Mouse (Mus musculus): ENCODE measurements around the gene Gramd1a. TPM values are rescaled to one million over a fixed set of nuclear protein-coding genes. Genes with fewer than 3 reads are reported as not detected.

The Gramd1a gene
- polyA plus RNA-seq, 1 experiment = 57.1 TPM

DNA sequence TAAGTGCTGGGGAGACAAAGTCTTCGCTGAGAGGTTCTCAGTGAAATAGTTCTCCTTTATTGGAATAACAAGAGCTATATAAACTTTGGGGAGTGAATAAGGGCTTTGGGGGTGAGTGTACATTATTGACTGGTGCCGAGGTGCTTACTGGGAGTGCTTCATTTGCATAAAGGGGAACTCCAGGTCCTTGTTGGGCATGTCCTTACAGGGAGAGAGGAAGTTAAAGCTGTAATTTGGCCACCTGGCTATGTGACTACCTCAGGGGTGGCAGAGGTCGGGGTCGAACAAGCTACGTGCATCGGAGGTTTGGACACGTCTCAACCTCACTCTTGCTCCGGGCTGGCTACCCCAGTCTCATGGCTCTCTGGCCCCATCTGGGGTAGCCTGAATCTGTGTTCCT lies 18.8 kb upstream of the Gramd1a start:
- no peak overlapping the region for H3K4me3 ChIP-seq (ENCODE audit: insufficient read depth, low read depth, low read length)
- no peaks in the 10 kb centered on the region for H3K4me1 ChIP-seq (ENCODE audit: control insufficient read depth, insufficient read depth, low read length)
- no peak overlapping the region for H3K27ac ChIP-seq (ENCODE audit: insufficient read depth, low read depth, low read length)
- no peak for DNase-seq
- no peaks in the 10 kb centered on the region for H3K27me3 ChIP-seq (replicated peaks; ENCODE audit: control insufficient read depth, insufficient read depth, low read length)
- TF ChIP-seq CTCF (conservative IDR thresholded peaks at IDR 0.05; ENCODE audit: insufficient read depth, insufficient read length, low read depth, low read length) (no peak), POLR2A (IDR thresholded peaks at IDR 0.05; ENCODE audit: low read depth, low read length) (no peak)
- WGBS = 72% methylated on average over 8 of the region's 8 CpGs
- no peaks in the 10 kb centered on the region for H3K36me3 ChIP-seq (ENCODE audit: control insufficient read depth, insufficient read depth, low read length)

- no peak overlapping the region for H3K27ac ChIP-seq (ENCODE audit: insufficient read depth, low read depth, low read length)
- no peak overlapping the region for H3K4me3 ChIP-seq (ENCODE audit: insufficient read depth, low read depth, low read length)
- no peaks in the 10 kb centered on the region for H3K27me3 ChIP-seq (replicated peaks; ENCODE audit: control insufficient read depth, insufficient read depth, low read length)
- TF ChIP-seq POLR2A (IDR thresholded peaks at IDR 0.05; ENCODE audit: low read depth, low read length) (no peak), CTCF (conservative IDR thresholded peaks at IDR 0.05; ENCODE audit: insufficient read depth, insufficient read length, low read depth, low read length) (peak; percentile 80)
- H3K4me1 ChIP-seq (ENCODE audit: control insufficient read depth, insufficient read depth, low read length) = no peaks in the 10 kb centered on the region
- no peaks in the 10 kb centered on the region for H3K36me3 ChIP-seq (ENCODE audit: control insufficient read depth, insufficient read depth, low read length)
- WGBS = 25% methylated on average over 2 of the region's 2 CpGs
- DNase-seq = peak; percentile 61
These were observed 16.5 kb upstream of the Gramd1a start for GRCm38 (mm10) chr7:31172238-31172637.

DNA sequence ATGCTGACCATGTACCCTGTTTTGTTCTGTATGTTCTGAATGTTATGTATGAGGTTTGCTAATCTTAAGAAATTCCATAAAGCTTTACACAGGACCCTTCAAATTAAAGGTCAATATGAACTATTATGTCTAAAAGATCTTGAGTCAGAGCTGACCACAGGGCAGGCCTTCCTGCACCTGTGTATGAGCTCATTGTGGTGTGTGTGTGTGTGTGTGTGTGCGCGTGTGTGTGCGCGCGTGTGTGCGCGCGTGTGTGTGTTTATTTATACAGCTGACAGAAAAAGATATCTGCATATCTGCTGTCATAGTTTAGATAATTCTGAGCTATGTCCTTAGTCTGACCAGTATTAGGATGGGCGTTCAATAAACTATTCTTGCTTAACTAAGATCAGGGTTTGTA lies 14.8 kb upstream of the Gramd1a start:
- 98% methylated on average over 9 of the region's 9 CpGs for WGBS
- no peak for TF ChIP-seq CTCF (conservative IDR thresholded peaks at IDR 0.05; ENCODE audit: insufficient read depth, insufficient read length, low read depth, low read length)
- TF ChIP-seq POLR2A (IDR thresholded peaks at IDR 0.05; ENCODE audit: low read depth, low read length) = no peak

DNA sequence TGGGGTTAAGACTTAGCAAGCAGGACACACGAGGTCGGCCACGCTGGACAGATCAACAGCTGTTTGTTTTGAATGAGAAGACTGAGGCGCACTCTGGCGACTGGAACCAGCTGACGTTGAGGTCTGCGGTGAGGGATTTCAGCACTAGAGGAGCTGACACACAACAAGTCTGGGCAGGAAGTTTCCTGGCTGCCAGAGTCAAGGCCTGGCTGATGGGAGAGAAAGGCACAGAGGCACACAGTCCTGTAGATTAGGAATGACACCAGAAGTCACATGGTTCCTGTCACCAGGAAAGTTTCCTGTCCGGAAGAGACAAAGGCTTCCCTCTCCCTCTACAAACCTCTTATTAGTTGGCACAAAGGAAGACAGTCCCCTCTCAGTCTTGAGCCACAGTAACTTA lies 12.7 kb upstream of the Gramd1a start:
- WGBS = 35% methylated on average over 8 of the region's 8 CpGs
- Histone ChIP-seq H3K27me3 (replicated peaks; ENCODE audit: control insufficient read depth, insufficient read depth, low read length) (no peaks in the 10 kb centered on the region), H3K27ac (ENCODE audit: insufficient read depth, low read depth, low read length) (0 out of 2 replicates have a peak overlapping the region, but pooled peaks have one; percentile 12), H3K4me3 (ENCODE audit: insufficient read depth, low read depth, low read length) (no peak overlapping the region), H3K4me1 (ENCODE audit: control insufficient read depth, insufficient read depth, low read length) (no peaks in the 10 kb centered on the region), H3K36me3 (ENCODE audit: control insufficient read depth, insufficient read depth, low read length) (no peaks in the 10 kb centered on the region)
- TF ChIP-seq CTCF (conservative IDR thresholded peaks at IDR 0.05; ENCODE audit: insufficient read depth, insufficient read length, low read depth, low read length) (0 out of 2 replicates have a peak, but pooled peaks have one; percentile 18), POLR2A (IDR thresholded peaks at IDR 0.05; ENCODE audit: low read depth, low read length) (no peak)
- DNase-seq = peak; percentile 76

More for the DNA sequence above, 14.8 kb upstream of the Gramd1a start:
- no peaks in the 10 kb centered on the region for H3K27me3 ChIP-seq (replicated peaks; ENCODE audit: control insufficient read depth, insufficient read depth, low read length)
- no peak overlapping the region for H3K4me3 ChIP-seq (ENCODE audit: insufficient read depth, low read depth, low read length)
- H3K36me3 ChIP-seq (ENCODE audit: control insufficient read depth, insufficient read depth, low read length) = no peaks in the 10 kb centered on the region
- no peak overlapping the region for H3K27ac ChIP-seq (ENCODE audit: insufficient read depth, low read depth, low read length)
- H3K4me1 ChIP-seq (ENCODE audit: control insufficient read depth, insufficient read depth, low read length) = no peaks in the 10 kb centered on the region
- DNase-seq = no peak

DNA sequence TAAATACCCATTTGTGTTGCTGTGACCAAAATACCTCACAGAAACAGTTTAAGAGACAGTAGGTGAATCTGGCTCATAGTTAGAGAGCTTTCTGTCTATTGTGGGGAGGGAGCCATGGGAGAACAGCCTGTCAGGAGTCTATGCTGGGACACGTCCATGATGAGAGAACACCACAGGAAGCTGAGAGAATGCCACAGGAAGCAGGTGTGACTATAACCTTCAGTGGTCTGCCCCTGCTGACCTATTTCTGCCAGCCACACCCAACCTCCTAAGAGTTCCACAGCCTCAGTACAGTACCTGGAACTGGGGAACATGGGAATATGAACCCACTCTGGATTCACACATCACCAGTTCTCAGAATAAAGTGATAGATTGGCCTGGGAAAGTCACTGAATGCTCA lies 9.1 kb upstream of the Gramd1a start:
- DNase-seq = no peak
- Histone ChIP-seq H3K4me1 (ENCODE audit: control insufficient read depth, insufficient read depth, low read length) (no peaks in the 10 kb centered on the region), H3K4me3 (ENCODE audit: insufficient read depth, low read depth, low read length) (no peak overlapping the region), H3K36me3 (ENCODE audit: control insufficient read depth, insufficient read depth, low read length) (no peaks in the 10 kb centered on the region), H3K27ac (ENCODE audit: insufficient read depth, low read depth, low read length) (no peak overlapping the region), H3K27me3 (replicated peaks; ENCODE audit: control insufficient read depth, insufficient read depth, low read length) (no peaks in the 10 kb centered on the region)
- whole genome bisulfite sequencing = 82% methylated on average over 1 of the region's 1 CpGs
- no peak for TF ChIP-seq POLR2A (IDR thresholded peaks at IDR 0.05; ENCODE audit: low read depth, low read length)
- TF ChIP-seq CTCF (conservative IDR thresholded peaks at IDR 0.05; ENCODE audit: insufficient read depth, insufficient read length, low read depth, low read length) = no peak

- TF ChIP-seq POLR2A (IDR thresholded peaks at IDR 0.05; ENCODE audit: low read depth, low read length) (no peak), CTCF (conservative IDR thresholded peaks at IDR 0.05; ENCODE audit: insufficient read depth, insufficient read length, low read depth, low read length) (no peak)
- no peaks in the 10 kb centered on the region for H3K36me3 ChIP-seq (ENCODE audit: control insufficient read depth, insufficient read depth, low read length)
- H3K27me3 ChIP-seq (replicated peaks; ENCODE audit: control insufficient read depth, insufficient read depth, low read length) = no peaks in the 10 kb centered on the region
- 72% methylated on average over 3 of the region's 3 CpGs for WGBS
- no peak for DNase-seq
- no peaks in the 10 kb centered on the region for H3K4me1 ChIP-seq (ENCODE audit: control insufficient read depth, insufficient read depth, low read length)
- no peak overlapping the region for H3K4me3 ChIP-seq (ENCODE audit: insufficient read depth, low read depth, low read length)
- no peak overlapping the region for H3K27ac ChIP-seq (ENCODE audit: insufficient read depth, low read depth, low read length)
These were observed 8.2 kb upstream of the Gramd1a start for GRCm38 (mm10) chr7:31163666-31164577.

- Histone ChIP-seq H3K4me3 (ENCODE audit: insufficient read depth, low read depth, low read length) (no peak overlapping the region), H3K27me3 (replicated peaks; ENCODE audit: control insufficient read depth, insufficient read depth, low read length) (no peaks in the 10 kb centered on the region), H3K27ac (ENCODE audit: insufficient read depth, low read depth, low read length) (no peak overlapping the region), H3K4me1 (ENCODE audit: control insufficient read depth, insufficient read depth, low read length) (no peaks in the 10 kb centered on the region), H3K36me3 (ENCODE audit: control insufficient read depth, insufficient read depth, low read length) (no peaks in the 10 kb centered on the region)
- DNase-seq = peak; percentile 72
- WGBS = 33% methylated on average over 11 of the region's 11 CpGs
- TF ChIP-seq CTCF (conservative IDR thresholded peaks at IDR 0.05; ENCODE audit: insufficient read depth, insufficient read length, low read depth, low read length) = no peak
- no peak for TF ChIP-seq POLR2A (IDR thresholded peaks at IDR 0.05; ENCODE audit: low read depth, low read length)
These were observed 6.6 kb upstream of the Gramd1a start for GRCm38 (mm10) chr7:31162324-31162723.
